Mouse (Mus musculus) bone marrow, adult 2 months (tissue): Measurements from ENCODE around the gene Ksr2.

Experiments used
- CTCF ChIP-seq: fragments of 200-500 bp; IDR thresholded peaks from 2 replicates; pipeline ENCODE4 v1.5.1; 2011; ENCODE audit warnings: low read length, control low read depth; ENCODE audit not compliant: control insufficient read depth, insufficient read depth
- POLR2A ChIP-seq: fragments of 200-500 bp; IDR thresholded peaks from 2 replicates; pipeline ENCODE4 v1.6.1; 2011; ENCODE audit warnings: low read depth, mild to moderate bottlenecking, control low read depth, low read length, borderline replicate concordance; ENCODE audit not compliant: control insufficient read depth

GRCm38 (mm10) chr5:117373418-117373817 is 40.4 kb upstream of the Ksr2 start:
- TF ChIP-seq CTCF, result no peak
- no peak for TF ChIP-seq POLR2A
